Mouse (Mus musculus) embryonic facial prominence, embryonic 13.5 days (tissue): ENCODE data around the gene Ccdc141. TPM values are rescaled to one million over a fixed set of nuclear protein-coding genes. Genes with fewer than 3 reads are reported as not detected.

Experiments used
- ATAC-seq: fragments of 200-750 bp; cut with Nextera tagmentation; 2 replicates; pipeline ENCODE4 v1.8.0; 2017; ENCODE audit warnings: low read depth; ENCODE audit not compliant: insufficient number of reproducible peaks, insufficient read depth, low FRiP score, low TSS enrichment
- H3K27ac ChIP-seq: fragments of 300-500 bp; sonication (generic); 2 replicates; pipeline ENCODE4 v1.5.1; 2015; ENCODE audit warnings: moderate library complexity, mild to moderate bottlenecking, inconsistent platforms
- H3K27me3 ChIP-seq: fragments of 300-500 bp; sonication (generic); 2 replicates; pipeline ENCODE4 v1.6.1; 2015; ENCODE audit warnings: mild to moderate bottlenecking, inconsistent platforms
- H3K36me3 ChIP-seq: fragments of 300-500 bp; sonication (generic); 2 replicates; pipeline ENCODE4 v1.6.1; 2015; ENCODE audit warnings: mild to moderate bottlenecking, inconsistent platforms
- H3K4me1 ChIP-seq: fragments of 300-500 bp; sonication (generic); 2 replicates; pipeline ENCODE4 v1.6.1; 2015; ENCODE audit warnings: inconsistent platforms
- H3K4me2 ChIP-seq: fragments of 300-500 bp; sonication (generic); 2 replicates; pipeline ENCODE4 v1.6.1; 2015; ENCODE audit warnings: moderate library complexity, mild to moderate bottlenecking, inconsistent platforms
- H3K4me3 ChIP-seq: fragments of 300-500 bp; sonication (generic); 2 replicates; pipeline ENCODE4 v1.5.1; 2015; ENCODE audit warnings: mild to moderate bottlenecking, inconsistent platforms
- H3K9ac ChIP-seq: fragments of 300-500 bp; sonication (generic); 2 replicates; pipeline ENCODE4 v1.6.1; 2015; ENCODE audit warnings: mild to moderate bottlenecking, inconsistent platforms
- H3K9me3 ChIP-seq: fragments of 300-500 bp; sonication (generic); 2 replicates; pipeline ENCODE4 v1.6.1; 2016; ENCODE audit warnings: inconsistent platforms
- WGBS: fragments of 180-500 bp; shearing (Covaris S2); methylation state at CpG from one replicate; pipeline ENCODE4 v1.1.7; 2015; ENCODE audit warnings: mixed read lengths; 5-methylcytosine and 5-hydroxymethylcytosine counted together
- polyA plus RNA-seq: library from polyadenylated mRNA; unstranded; fragments of >200 nt; fragmentation: Nextera tagmentation; extraction: Ambion mirVana; gene quantifications from 2 replicates; pipeline ENCODE4 v1.2.1, GENCODE M21; 2015

The Ccdc141 gene
- polyA plus RNA-seq, result 4.7 and 4.9 TPM in 2 replicates

DNA sequence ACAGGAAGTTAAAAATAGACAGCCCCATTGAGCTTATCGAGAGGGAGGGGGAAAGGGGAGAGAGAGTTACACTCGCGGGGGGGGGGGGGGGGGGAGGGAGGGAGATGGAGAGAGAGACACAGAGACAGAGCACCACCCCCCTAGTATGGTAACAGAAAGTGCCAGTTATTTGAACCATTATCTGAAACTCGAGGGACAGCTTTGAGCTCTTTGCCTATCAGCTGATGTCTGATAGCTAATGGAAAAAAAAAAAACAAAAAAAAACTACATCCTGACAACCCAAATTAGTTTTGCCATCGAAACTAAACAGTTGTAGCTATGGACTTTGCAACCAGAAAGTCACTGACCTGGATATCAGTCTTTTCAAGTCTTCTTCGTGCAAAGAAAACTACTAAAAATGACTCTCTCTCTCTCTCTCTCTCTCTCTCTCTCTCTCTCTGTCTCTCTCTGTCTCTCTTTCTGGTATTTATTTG is at the start of gene Ccdc141:
TSS of gene Ccdc141 (minus strand) at position 4 of the 473 bp plus-strand sequence.
- H3K4me1 ChIP-seq, result peaks cover 26% of the 10 kb centered on the region
- H3K9ac ChIP-seq, result peak within 1 kb of the TSS; percentile 73
- ATAC-seq, result no peak
- no peaks in the 10 kb centered on the region for H3K9me3 ChIP-seq
- H3K27me3 ChIP-seq, result peaks cover 11% of the 10 kb centered on the region
- WGBS, result 8% methylated on average over 5 of the region's 6 CpGs
- H3K27ac ChIP-seq, result peak within 1 kb of the TSS; percentile 60
- peak within 1 kb of the TSS; percentile 89 for H3K4me2 ChIP-seq
- H3K4me3 ChIP-seq, result peak within 1 kb of the TSS; percentile 51
- H3K36me3 ChIP-seq, result no peaks in the 10 kb centered on the region

DNA sequence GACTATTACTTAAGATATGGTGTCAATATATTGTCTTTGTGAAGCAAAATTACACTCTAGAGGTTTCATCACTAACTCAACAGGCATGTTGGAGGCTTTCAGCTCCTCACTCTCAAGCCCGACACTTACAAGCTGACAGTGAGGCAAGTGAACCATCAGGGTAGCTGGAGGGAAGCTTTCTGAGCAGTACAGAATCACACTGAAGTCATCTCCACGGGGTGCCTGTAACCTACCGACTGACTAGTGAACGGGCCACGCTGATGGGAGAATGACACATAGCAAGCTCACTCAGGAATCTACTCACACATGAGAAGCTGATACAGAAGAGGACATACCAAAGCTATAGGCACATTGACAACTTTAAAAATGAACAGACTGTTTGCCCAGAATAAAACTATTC is 42.4 kb upstream of the Ccdc141 start:
- Histone ChIP-seq H3K4me2 (no peak overlapping the region), H3K27me3 (no peaks in the 10 kb centered on the region), H3K4me1 (no peaks in the 10 kb centered on the region), H3K36me3 (peaks cover 56% of the 10 kb centered on the region), H3K4me3 (no peak overlapping the region), H3K27ac (no peak overlapping the region), H3K9ac (no peak overlapping the region), H3K9me3 (no peaks in the 10 kb centered on the region)
- 79% methylated on average over 5 of the region's 5 CpGs for WGBS
- no peak for ATAC-seq

DNA sequence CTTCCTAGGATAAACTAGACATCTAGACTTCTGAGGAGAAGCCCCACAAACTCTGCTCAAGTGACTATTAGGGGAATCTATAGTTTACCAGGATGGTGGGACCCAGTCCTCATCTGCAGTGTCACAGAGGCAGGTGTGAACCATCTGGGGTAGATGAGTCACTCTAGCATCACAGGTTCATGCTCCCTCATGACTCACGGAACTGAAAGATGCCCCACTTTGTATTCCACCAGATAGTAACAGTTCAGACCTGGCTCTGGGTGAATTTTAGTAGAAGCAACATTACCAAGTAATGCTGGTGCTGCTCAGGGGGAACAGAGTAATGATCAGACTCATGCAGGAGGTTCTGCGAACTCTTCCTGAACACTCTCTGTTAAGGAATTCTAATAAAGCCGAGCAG is 36.5 kb upstream of the Ccdc141 start:
- 88% methylated on average over 3 of the region's 3 CpGs for WGBS
- no peaks in the 10 kb centered on the region for H3K9me3 ChIP-seq
- ATAC-seq, result no peak
- H3K4me3 ChIP-seq, result no peak overlapping the region
- no peak overlapping the region for H3K9ac ChIP-seq
- no peaks in the 10 kb centered on the region for H3K4me1 ChIP-seq
- H3K36me3 ChIP-seq, result peaks cover 38% of the 10 kb centered on the region
- no peak overlapping the region for H3K27ac ChIP-seq
- no peak overlapping the region for H3K4me2 ChIP-seq
- H3K27me3 ChIP-seq, result no peaks in the 10 kb centered on the region

DNA sequence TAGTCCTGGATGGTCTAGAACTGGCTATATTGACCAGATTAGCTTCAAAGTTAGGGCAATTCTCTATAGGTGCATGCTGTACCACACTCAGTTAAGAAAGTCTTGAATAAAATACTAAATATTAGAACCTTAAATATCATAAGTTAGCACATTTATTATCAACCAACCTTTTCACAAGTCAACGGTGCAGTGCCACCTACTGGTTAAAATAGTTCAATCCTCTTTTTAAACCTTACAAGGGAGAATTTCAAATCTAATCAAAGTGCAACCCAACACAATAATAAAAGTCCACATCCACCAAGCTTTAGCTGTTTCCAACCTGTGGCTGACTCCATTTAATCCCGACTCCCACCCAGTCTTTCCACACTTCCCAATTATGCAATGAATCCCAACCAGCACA is 33.5 kb upstream of the Ccdc141 start:
- ATAC-seq, result no peak
- peaks cover 24% of the 10 kb centered on the region for H3K36me3 ChIP-seq
- no peaks in the 10 kb centered on the region for H3K27me3 ChIP-seq
- H3K4me3 ChIP-seq, result no peak overlapping the region
- WGBS, result 70% methylated on average over 2 of the region's 2 CpGs
- no peak overlapping the region for H3K27ac ChIP-seq
- H3K9ac ChIP-seq, result no peak overlapping the region
- H3K4me1 ChIP-seq, result no peaks in the 10 kb centered on the region
- H3K9me3 ChIP-seq, result no peaks in the 10 kb centered on the region
- H3K4me2 ChIP-seq, result no peak overlapping the region

DNA sequence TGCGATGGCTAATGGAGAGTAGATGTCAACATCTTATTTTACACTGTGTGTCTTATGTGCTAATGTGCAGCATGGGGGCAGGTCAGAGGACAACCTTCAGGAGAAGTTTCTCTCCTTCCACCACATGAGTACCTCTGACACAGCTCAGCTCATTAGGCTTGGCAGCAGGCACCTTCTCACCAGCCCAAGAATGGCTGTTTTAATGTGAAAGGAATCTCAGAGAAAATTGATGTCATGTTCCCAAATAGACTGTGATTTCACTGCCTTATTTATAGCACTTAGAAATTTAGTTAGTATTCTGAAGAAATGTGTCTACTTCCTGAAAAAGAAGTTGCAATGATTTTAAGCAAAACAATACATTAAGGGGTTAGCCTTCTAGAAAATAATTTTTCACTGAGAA is 31.5 kb upstream of the Ccdc141 start:
- H3K4me1 ChIP-seq, result no peaks in the 10 kb centered on the region
- 93% methylated on average over 1 of the region's 1 CpGs for WGBS
- no peak overlapping the region for H3K9ac ChIP-seq
- H3K9me3 ChIP-seq, result no peaks in the 10 kb centered on the region
- H3K4me2 ChIP-seq, result no peak overlapping the region
- no peak overlapping the region for H3K4me3 ChIP-seq
- H3K27me3 ChIP-seq, result no peaks in the 10 kb centered on the region
- peaks cover 23% of the 10 kb centered on the region for H3K36me3 ChIP-seq
- ATAC-seq, result no peak
- H3K27ac ChIP-seq, result no peak overlapping the region

DNA sequence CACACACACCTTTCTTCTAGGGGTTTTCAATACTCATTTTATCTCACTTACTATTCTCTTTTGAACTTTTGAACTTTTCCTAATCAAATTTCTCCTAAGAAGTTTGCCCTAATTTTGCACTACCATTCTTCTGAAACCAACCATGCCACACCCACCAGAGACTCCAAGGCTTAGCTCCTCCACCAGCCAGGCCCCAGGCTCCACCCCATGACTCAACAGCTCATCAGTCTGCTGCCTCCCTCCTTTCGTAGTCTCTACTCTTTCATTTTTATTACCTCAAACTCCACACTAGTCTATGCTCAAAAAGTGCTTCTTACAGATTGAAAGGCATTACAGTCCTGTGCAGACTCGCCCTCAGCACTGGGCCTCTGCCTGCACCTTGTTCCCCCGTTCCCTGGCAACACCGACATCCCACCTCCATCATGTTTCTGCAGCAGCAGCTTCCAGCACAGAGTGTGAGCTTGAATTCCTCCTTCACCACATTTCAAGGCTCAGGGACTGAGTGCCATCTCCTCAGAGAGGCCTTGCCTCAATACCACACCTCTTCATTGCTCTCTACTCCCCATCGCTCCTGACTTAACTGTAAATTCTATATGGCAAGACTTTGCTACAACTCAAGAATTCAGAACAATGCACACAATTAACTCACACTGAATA is 30.6 kb upstream of the Ccdc141 start:
- H3K27me3 ChIP-seq, result no peaks in the 10 kb centered on the region
- no peak overlapping the region for H3K27ac ChIP-seq
- no peaks in the 10 kb centered on the region for H3K4me1 ChIP-seq
- H3K36me3 ChIP-seq, result peaks cover 25% of the 10 kb centered on the region
- H3K4me2 ChIP-seq, result no peak overlapping the region
- no peak for ATAC-seq
- H3K9ac ChIP-seq, result no peak overlapping the region
- no peaks in the 10 kb centered on the region for H3K9me3 ChIP-seq
- WGBS, result 78% methylated on average over 5 of the region's 5 CpGs
- no peak overlapping the region for H3K4me3 ChIP-seq

DNA sequence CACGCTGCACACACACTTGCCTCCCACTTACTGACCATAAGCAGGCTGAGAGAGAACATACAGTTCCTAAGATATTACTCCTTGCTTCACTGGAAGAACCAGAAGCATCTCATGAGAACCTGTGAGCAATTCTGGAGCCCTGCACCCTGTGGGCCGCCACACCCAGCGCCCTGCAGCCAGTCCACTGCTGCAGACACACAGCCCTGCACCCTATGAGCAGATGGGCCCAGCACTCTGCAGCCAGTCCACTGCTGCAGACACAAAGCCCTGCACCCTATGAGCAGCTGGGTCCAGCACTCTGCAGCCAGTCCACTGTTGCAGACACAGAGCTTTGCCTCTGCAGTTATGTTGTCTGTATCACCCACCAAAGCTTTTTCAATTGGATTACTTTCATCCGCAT is 29.9 kb upstream of the Ccdc141 start:
- Histone ChIP-seq H3K27me3 (no peaks in the 10 kb centered on the region), H3K4me1 (no peaks in the 10 kb centered on the region), H3K9me3 (no peaks in the 10 kb centered on the region), H3K36me3 (peaks cover 28% of the 10 kb centered on the region), H3K4me2 (no peak overlapping the region), H3K4me3 (no peak overlapping the region), H3K9ac (no peak overlapping the region), H3K27ac (no peak overlapping the region)
- 92% methylated on average over 4 of the region's 4 CpGs for WGBS
- ATAC-seq, result no peak

DNA sequence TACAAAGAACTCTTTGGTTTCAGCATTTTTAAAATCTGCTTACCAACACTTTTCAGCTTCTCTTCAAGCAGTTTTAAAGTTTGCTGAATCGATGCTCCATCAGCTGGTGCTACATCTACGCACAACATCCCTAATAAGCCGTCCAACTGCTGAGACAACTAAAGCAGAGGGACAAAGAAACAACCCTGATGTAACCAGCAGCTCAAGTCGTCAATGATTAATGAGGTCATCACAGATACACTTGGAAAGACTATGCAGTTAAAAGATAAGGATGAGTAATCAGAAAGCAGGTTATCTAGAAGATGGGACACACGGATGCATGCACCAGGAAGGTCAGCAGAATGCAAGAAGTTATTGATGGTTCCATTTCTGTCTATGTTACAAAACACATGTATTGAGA is 27.8 kb upstream of the Ccdc141 start:
- Histone ChIP-seq H3K4me1 (no peaks in the 10 kb centered on the region), H3K9ac (no peak overlapping the region), H3K9me3 (no peaks in the 10 kb centered on the region), H3K27me3 (no peaks in the 10 kb centered on the region), H3K27ac (no peak overlapping the region), H3K36me3 (peaks cover 40% of the 10 kb centered on the region), H3K4me3 (no peak overlapping the region), H3K4me2 (no peak overlapping the region)
- 91% methylated on average over 5 of the region's 5 CpGs for WGBS
- ATAC-seq, result no peak

DNA sequence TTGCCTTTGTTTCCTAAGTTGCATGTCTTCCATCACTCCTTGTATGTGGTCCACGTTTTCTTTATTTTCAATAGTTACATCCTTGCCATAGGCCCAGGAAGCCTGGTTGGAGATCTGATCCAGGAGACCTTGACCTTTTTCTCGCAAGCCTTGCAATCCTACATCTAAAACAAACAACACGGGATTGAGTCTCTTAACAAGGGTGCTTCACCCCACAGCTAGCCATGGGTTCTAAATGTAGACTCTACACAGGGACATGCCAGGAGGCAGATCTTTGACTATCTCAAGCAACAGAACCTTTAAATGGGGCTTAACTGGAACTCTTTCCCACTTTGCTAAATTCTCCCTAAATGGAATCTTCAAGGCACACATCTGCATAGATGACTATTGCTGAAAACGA is 26.4 kb upstream of the Ccdc141 start:
- 86% methylated on average over 4 of the region's 4 CpGs for WGBS
- H3K36me3 ChIP-seq, result peaks cover 40% of the 10 kb centered on the region
- no peak overlapping the region for H3K27ac ChIP-seq
- no peaks in the 10 kb centered on the region for H3K4me1 ChIP-seq
- no peak for ATAC-seq
- H3K9ac ChIP-seq, result no peak overlapping the region
- H3K4me3 ChIP-seq, result no peak overlapping the region
- no peak overlapping the region for H3K4me2 ChIP-seq
- no peaks in the 10 kb centered on the region for H3K9me3 ChIP-seq
- no peaks in the 10 kb centered on the region for H3K27me3 ChIP-seq

DNA sequence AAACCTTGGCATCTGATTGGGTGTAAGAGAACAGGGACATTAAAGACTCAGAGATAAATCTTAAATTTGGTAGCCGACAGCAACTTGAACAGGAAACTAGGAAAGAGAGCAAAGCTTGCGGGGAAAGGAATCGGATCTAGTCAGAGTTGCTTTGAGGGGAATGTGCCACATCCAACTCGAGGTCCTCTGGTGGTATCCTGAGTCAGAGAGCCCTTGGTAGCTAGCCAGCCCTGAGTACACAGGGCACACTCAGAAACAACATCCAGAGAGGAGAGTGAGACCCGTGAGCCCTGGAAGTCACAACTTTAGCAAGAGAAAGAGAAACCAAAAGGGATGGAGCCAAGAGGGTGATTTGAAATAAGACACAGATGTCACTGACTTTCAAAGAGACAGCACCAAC is 24.6 kb upstream of the Ccdc141 start:
- 89% methylated on average over 5 of the region's 5 CpGs for WGBS
- H3K36me3 ChIP-seq, result peaks cover 53% of the 10 kb centered on the region

DNA sequence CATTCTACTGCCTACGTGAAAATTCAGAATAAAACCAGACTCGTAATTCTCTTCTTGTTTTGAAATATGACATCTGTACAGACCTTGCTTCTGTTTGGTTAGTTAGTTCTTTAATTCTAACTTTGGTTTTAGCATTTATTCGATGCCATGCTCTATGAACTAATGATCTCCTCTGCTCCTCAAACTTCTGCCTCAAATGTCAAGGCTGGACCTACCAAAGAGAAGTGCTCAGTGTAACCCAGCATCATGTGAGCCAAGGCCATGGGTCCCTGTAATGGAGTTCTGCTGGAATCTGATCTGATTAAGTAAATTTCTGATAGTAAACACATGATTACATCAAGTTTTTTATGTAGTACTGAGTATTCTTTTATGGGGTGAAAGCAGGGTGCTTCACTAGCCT is 21.4 kb upstream of the Ccdc141 start:
- Histone ChIP-seq H3K27me3 (no peaks in the 10 kb centered on the region), H3K4me1 (no peaks in the 10 kb centered on the region), H3K9me3 (no peaks in the 10 kb centered on the region), H3K27ac (no peak overlapping the region), H3K9ac (no peak overlapping the region), H3K36me3 (peaks cover 75% of the 10 kb centered on the region), H3K4me3 (no peak overlapping the region), H3K4me2 (no peak overlapping the region)
- 95% methylated on average over 3 of the region's 3 CpGs for WGBS
- ATAC-seq, result no peak

More for the DNA sequence above, 24.6 kb upstream of the Ccdc141 start:
- Histone ChIP-seq H3K9ac (no peak overlapping the region), H3K4me3 (no peak overlapping the region), H3K4me2 (no peak overlapping the region), H3K27ac (no peak overlapping the region), H3K4me1 (no peaks in the 10 kb centered on the region), H3K9me3 (no peaks in the 10 kb centered on the region), H3K27me3 (no peaks in the 10 kb centered on the region)
- no peak for ATAC-seq

DNA sequence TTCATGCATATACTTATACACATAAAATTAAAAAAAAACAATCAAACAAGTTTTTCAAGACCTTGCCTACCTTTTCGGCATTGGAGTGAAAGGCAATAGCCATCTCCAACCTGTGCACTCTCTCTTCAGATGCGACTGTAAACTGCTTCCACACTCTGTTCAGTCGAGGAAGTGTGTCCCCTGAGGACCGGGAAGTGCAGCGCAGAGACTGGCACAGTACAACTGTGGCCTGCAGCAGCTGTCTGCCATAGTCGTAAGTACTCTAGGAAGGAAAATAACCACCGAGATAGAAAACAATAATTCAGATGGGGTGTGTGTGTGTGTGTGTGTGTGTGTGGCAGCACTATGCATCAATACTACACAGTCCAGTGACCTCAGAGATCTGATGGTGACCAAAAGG is 20.5 kb upstream of the Ccdc141 start:
- Histone ChIP-seq H3K27ac (no peak overlapping the region), H3K9ac (no peak overlapping the region), H3K36me3 (peaks cover 74% of the 10 kb centered on the region), H3K9me3 (no peaks in the 10 kb centered on the region), H3K4me2 (no peak overlapping the region), H3K4me1 (no peaks in the 10 kb centered on the region), H3K4me3 (no peak overlapping the region), H3K27me3 (no peaks in the 10 kb centered on the region)
- 91% methylated on average over 7 of the region's 7 CpGs for WGBS
- no peak for ATAC-seq
